Mouse (Mus musculus): ENCODE data around the gene Ifitm10. TPM values are rescaled to one million over a fixed set of nuclear protein-coding genes. Genes with fewer than 3 reads are reported as not detected.
A peak's percentile ranks its signal among the peaks of the same experiment; 100 is the strongest.
"Not testable (repeated sequence)": the region's sequence is repeated elsewhere in the genome, so short reads cannot be mapped to it uniquely, and the experiment has no call there.

Ifitm10 gene
- polyA plus RNA-seq, 1 experiment: 3.4 TPM

DNA sequence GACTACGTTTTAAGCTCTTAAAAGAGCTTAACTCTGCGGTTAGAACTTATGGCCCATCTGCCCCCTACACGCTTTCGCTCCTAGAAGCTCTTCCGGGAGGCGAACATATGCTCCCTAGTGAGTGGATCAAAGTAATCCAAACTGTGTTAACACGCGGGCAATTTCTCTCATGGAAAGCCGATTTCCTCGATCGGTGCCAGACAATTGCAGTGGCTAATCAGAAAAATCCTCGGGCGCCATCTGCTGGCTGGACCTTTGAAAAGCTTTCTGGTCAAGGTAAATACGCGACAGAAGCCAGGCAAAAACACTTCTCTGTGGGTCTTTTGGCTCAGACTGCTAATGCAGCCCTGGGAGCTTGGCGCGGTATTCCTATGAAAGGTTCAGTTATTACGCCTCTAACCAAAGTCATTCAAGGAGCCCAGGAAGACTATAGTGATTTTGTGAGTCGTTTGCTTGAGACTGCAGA is 88.9 kb downstream of the Ifitm10 start:
- peak overlapping the region; percentile 92 for H3K4me3 ChIP-seq (replicated peaks)
- peaks cover 26% of the 10 kb centered on the region for H3K4me1 ChIP-seq
- H3K9me3 ChIP-seq: no peaks in the 10 kb centered on the region
- TF ChIP-seq GATA1 (IDR thresholded peaks at IDR 0.05; ENCODE audit: borderline replicate concordance, low read length) (no peak), FLI1 (IDR thresholded peaks at IDR 0.05; ENCODE audit: low read length) (no peak)
- peaks cover 36% of the 10 kb centered on the region for H3K27me3 ChIP-seq (replicated peaks)
- H3K36me3 ChIP-seq (replicated peaks; ENCODE audit: low read length): no peaks in the 10 kb centered on the region

DNA sequence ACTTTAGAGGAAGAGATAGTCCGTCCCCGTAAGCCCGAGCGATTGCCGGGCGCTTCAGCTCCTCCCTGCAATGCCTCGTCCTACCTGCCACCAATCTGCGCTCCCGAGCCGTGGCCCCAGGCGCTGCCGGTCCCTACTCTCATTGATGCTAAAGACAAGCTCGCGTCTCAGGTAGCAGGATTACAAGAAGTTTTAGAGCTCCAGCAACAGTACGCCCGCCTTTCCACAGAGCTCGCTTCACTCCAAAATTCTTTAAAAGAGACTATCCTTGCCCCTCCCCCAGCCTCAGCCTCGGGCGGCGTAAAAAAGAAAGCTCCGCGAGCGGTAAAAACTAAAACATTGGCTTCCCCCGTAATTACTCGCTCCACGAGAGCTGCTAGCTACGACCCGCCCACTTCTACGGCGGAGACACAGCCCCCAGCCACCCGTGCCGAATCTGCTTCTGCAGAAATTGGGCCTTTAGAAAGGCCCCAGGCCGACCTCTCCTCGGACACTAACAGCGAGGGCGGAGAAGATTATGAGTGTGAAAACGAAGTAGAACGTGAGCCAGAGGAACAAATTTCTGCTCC is 89.4 kb downstream of the Ifitm10 start:
- Histone ChIP-seq H3K36me3 (replicated peaks; ENCODE audit: low read length) (no peaks in the 10 kb centered on the region), H3K4me3 (replicated peaks) (peak overlapping the region; percentile 92), H3K9me3 (no peaks in the 10 kb centered on the region), H3K27me3 (replicated peaks) (peaks cover 38% of the 10 kb centered on the region), H3K4me1 (peaks cover 26% of the 10 kb centered on the region)
- TF ChIP-seq GATA1 (IDR thresholded peaks at IDR 0.05; ENCODE audit: borderline replicate concordance, low read length): no peak
- TF ChIP-seq FLI1 (IDR thresholded peaks at IDR 0.05; ENCODE audit: low read length): no peak

DNA sequence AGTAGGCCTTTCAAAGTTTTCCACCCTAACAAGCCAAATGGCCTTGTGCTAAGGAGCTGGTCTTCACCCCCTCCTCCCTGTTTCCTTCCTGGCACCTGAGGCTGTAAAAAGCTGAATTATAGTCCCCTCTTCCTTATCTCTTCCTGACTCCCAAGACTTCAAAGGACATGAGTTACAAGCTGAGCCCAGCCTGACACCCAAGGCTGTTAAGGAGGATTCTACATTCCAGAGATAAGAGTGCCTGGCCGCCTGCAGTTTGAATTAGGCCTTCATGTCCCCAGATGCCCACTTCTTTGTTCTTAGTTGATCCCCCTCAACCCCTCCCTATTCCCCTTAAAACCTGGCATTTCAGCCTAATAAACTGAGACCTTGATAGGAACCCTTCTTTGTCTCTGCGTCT is 90.7 kb downstream of the Ifitm10 start:
- not testable (repeated sequence) for H3K4me3 ChIP-seq (replicated peaks); H3K9me3 ChIP-seq; H3K36me3 ChIP-seq (replicated peaks; ENCODE audit: low read length)
- peaks cover 26% of the 10 kb centered on the region for H3K4me1 ChIP-seq
- H3K27me3 ChIP-seq (replicated peaks): peaks cover 36% of the 10 kb centered on the region

DNA sequence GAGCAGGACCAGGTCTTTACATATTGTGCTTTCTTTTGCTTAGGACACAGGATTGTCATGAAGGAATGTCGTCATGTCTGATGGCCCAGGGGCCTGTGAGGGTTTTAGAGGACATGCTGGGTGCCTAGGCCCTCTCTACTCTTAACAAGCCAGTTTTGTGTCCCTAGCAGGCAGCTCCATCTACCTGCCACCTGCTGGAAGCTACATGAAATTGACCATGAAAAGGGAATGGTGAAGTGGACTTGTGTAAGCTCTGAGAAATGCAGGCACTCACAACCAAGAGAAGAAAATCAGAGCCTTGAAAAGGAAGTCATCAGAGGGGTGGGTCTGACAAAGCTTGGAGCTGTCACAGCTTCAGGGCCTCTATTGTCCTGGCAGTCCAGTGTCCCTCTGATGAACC is 94.3 kb downstream of the Ifitm10 start:
- H3K36me3 ChIP-seq (replicated peaks; ENCODE audit: low read length); H3K9me3 ChIP-seq; H3K4me3 ChIP-seq (replicated peaks): not testable (repeated sequence)
- peaks cover 39% of the 10 kb centered on the region for H3K27me3 ChIP-seq (replicated peaks)
- H3K4me1 ChIP-seq: peaks cover 19% of the 10 kb centered on the region

DNA sequence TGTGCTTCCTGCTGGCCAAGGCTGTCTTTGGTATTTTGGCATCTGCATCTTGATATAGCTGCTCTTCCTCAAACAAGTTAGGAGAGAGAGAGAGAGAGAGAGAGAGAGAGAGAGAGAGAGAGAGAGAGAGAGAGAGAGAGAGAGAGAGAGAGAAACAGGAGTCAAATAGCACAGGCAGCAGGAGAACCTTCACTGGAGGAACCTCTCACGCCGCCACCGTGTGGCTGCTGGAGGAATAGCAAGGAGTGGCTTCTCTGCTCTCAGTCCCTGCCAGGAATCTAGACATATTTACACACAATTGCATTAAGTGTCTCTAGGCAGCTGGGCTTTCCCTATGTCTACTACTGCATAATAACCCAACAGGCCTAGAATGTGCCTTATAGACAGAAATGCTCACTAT is 95.4 kb downstream of the Ifitm10 start:
- Histone ChIP-seq H3K4me1 (peaks cover 18% of the 10 kb centered on the region), H3K27me3 (replicated peaks) (peaks cover 33% of the 10 kb centered on the region)
- not testable (repeated sequence) for H3K4me3 ChIP-seq (replicated peaks); H3K36me3 ChIP-seq (replicated peaks; ENCODE audit: low read length); H3K9me3 ChIP-seq

Other genes with a start within 250 kb of the Ifitm10 start
- not detected in 2 replicates for gene Gm39115, start 237.7 kb downstream of the Ifitm10 start, polyA plus RNA-seq (2012; ENCODE audit: insufficient read depth, low replicate concordance)
- gene Gm45337, start 229.1 kb downstream of the Ifitm10 start, polyA plus RNA-seq (2012; ENCODE audit: insufficient read depth, low replicate concordance): not detected in 2 replicates
- gene Gm29735, start 216.6 kb downstream of the Ifitm10 start, polyA plus RNA-seq (2012; ENCODE audit: insufficient read depth, low replicate concordance): not detected in 2 replicates
- gene Gm4553, start 208.0 kb downstream of the Ifitm10 start, polyA plus RNA-seq (2012; ENCODE audit: insufficient read depth, low replicate concordance): not detected in 2 replicates
- not detected in 2 replicates for gene Krtap5-2, start 197.7 kb downstream of the Ifitm10 start, polyA plus RNA-seq (2012; ENCODE audit: insufficient read depth, low replicate concordance)
- gene Gm10153, start 183.4 kb downstream of the Ifitm10 start, polyA plus RNA-seq (2012; ENCODE audit: insufficient read depth, low replicate concordance): not detected in 2 replicates
- gene Krtap5-3, start 172.4 kb downstream of the Ifitm10 start, polyA plus RNA-seq (2012; ENCODE audit: insufficient read depth, low replicate concordance): not detected in 2 replicates
- not detected in 2 replicates for gene Gm7579, start 161.9 kb downstream of the Ifitm10 start, polyA plus RNA-seq (2012; ENCODE audit: insufficient read depth, low replicate concordance)
- not detected in 2 replicates for gene Krtap5-5, start 143.8 kb downstream of the Ifitm10 start, polyA plus RNA-seq (2012; ENCODE audit: insufficient read depth, low replicate concordance)
- not detected in 2 replicates for gene Gm40460, start 132.7 kb downstream of the Ifitm10 start, polyA plus RNA-seq (2012; ENCODE audit: insufficient read depth, low replicate concordance)
- gene Gm2431, start 115.4 kb downstream of the Ifitm10 start, polyA plus RNA-seq (2012; ENCODE audit: insufficient read depth, low replicate concordance): not detected in 2 replicates
- not detected in 2 replicates for gene Gm4559, start 99.4 kb downstream of the Ifitm10 start, polyA plus RNA-seq (2012; ENCODE audit: insufficient read depth, low replicate concordance)
- gene Krtap5-1, start 76.6 kb downstream of the Ifitm10 start, polyA plus RNA-seq (2012; ENCODE audit: insufficient read depth, low replicate concordance): not detected in 2 replicates
- gene Krtap5-4, start 70.2 kb downstream of the Ifitm10 start, polyA plus RNA-seq (2012; ENCODE audit: insufficient read depth, low replicate concordance): not detected in 2 replicates
- gene Gm49369, start 8.9 kb upstream of the Ifitm10 start, polyA plus RNA-seq (2012; ENCODE audit: insufficient read depth, low replicate concordance): 14.0 and 303 TPM in 2 replicates
- 432 and 816 TPM in 2 replicates for gene Ctsd, start 14.3 kb upstream of the Ifitm10 start, polyA plus RNA-seq (2012; ENCODE audit: insufficient read depth, low replicate concordance)
- gene Syt8, start 61.1 kb upstream of the Ifitm10 start, polyA plus RNA-seq (2012; ENCODE audit: insufficient read depth, low replicate concordance): 3.4 TPM in 1 of 2 replicates, not detected in the other
- gene Tnni2, start 68.1 kb upstream of the Ifitm10 start, polyA plus RNA-seq (2012; ENCODE audit: insufficient read depth, low replicate concordance): 3.4 TPM in 1 of 2 replicates, not detected in the other
- 10.1 and 33.2 TPM in 2 replicates for gene Lsp1, start 87.1 kb upstream of the Ifitm10 start, polyA plus RNA-seq (2012; ENCODE audit: insufficient read depth, low replicate concordance)
- 16.2 TPM in 1 of 2 replicates, not detected in the other for gene Tnnt3, start 125.1 kb upstream of the Ifitm10 start, polyA plus RNA-seq (2012; ENCODE audit: insufficient read depth, low replicate concordance)
- 10.5 TPM in 2 replicates for gene Mrpl23, start 158.9 kb upstream of the Ifitm10 start, polyA plus RNA-seq (2012; ENCODE audit: insufficient read depth, low replicate concordance)